Mouse (Mus musculus) spleen, embryonic (tissue): ENCODE data around the gene Tmem253.
"Not testable (repeated sequence)": the region's sequence is repeated elsewhere in the genome, so short reads cannot be mapped to it uniquely, and the experiment has no call there.

Source experiments
- CTCF ChIA-PET: fragments of 350-600 bp; sonication (Branson Sonifier 250); formaldehyde crosslinking; loops from one replicate; lab custom pipeline; 2022; lab: Charles Lee

The Tmem253 gene

GRCm38 (mm10) chr14:52020486-52021137, 5.2 kb downstream of the Tmem253 start, which contains the start of gene Zfp219:
Gene Zfp219 (minus strand): TSS chr14:52020733.
- CTCF ChIA-PET, result interaction anchor here (1.6 kb wide), 1 partner anchor 137 kb away, joined by 4 read pairs; no protein-coding TSS in a partner anchor

- CTCF ChIA-PET, result no interaction called here
These were observed 5.7 kb downstream of the Tmem253 start for GRCm38 (mm10) chr14:52021138-52021529.

DNA sequence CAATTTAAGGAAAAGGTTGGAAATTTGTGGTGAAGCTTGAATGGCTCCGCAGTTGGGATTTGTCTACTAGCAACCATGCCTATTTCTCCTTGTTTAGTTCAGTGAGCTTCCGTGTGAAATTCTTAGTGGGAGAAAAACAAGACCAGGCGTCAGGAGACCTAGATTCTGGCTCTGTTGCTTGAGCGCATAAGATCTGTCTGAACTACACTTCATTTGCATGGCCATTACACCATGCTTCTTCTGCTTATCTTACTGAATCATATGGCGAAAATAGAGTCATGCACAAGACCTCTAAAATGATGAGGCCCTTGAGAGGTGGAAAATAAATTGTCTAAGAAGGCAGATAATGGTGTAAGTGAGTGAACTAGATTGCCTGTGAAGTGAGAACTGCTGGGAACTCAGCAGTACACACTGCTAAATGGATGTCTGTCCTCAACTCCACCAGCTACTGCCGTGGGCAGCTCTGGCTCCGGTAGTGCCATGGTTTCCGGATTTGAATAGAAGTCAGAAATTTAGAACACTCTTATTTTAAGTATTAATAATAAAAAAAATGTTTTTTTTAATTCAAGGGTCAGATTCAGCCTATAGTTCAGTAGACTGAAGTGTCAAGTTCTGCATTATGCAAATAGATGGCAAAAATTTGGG, 6.2 kb downstream of the Tmem253 start:
- CTCF ChIA-PET, result interaction anchor here (0.9 kb wide), 1 partner anchor 13 kb away, joined by 3 read pairs; no protein-coding TSS in a partner anchor

GRCm38 (mm10) chr14:52022244-52022708, 6.8 kb downstream of the Tmem253 start:
- CTCF ChIA-PET, result interaction anchor here (0.9 kb wide), 1 partner anchor 13 kb away, joined by 3 read pairs; no protein-coding TSS in a partner anchor

GRCm38 (mm10) chr14:52022709-52023459, 7.4 kb downstream of the Tmem253 start:
- CTCF ChIA-PET, result interaction anchor here (0.6 to 0.9 kb wide), 2 partner anchors 14 to 76 kb away, joined by 3 read pairs; no protein-coding TSS in a partner anchor

GRCm38 (mm10) chr14:52024133-52024532, 8.7 kb downstream of the Tmem253 start:
- CTCF ChIA-PET, result no interaction called here

- CTCF ChIA-PET, result interaction anchor here (1.2 kb wide), 1 partner anchor 13 kb away, joined by 3 read pairs; no protein-coding TSS in a partner anchor
These were observed 10.9 kb downstream of the Tmem253 start for GRCm38 (mm10) chr14:52026342-52026741.

DNA sequence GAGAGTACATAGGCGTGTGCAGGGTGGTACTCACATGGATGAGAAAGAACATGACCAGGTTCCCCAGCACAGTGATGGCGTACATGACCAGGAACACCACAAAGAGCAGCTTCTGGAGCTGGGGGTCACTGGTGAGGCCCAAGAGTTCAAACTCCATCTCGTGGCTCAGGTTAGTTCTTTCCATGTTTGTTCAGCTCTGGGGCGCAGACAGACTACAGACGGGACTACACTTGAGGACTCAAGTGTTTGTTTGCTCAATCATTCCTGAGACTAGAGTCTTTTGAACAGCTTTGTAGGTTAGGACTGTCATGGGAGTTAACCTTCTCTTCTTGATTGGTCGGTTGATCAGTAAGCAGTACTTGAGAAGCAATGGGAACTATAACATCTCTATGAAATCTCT, 20.5 kb downstream of the Tmem253 start:
- CTCF ChIA-PET, result no interaction called here

- CTCF ChIA-PET, result interaction anchor here (0.6 kb wide), 1 partner anchor 13 kb away, joined by 3 read pairs; no protein-coding TSS in a partner anchor
These were observed 23.9 kb downstream of the Tmem253 start for GRCm38 (mm10) chr14:52039332-52039731.

DNA sequence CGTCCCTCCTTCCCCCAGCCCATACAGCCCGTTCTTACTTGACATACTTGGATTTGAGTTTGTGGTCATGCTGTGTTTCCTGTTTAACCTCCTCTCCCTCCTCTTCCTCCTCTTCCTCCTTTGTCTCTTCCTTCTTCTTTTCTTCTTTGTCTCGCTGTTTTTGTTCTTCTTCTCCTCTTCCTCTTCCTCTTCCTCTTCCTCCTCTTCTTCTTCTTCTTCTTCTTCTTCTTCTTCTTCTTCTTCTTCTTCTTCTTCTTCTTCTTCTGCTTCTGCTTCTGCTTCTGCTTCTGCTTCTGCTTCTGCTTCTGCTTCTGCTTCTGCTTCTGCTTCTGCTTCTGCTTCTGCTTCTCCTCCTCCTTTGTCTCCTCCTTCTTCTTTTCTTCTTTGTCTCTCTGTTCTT, 26.9 kb downstream of the Tmem253 start, which contains the start of gene Olfr221:
TSS of gene Olfr221 (minus strand) at position 101 of the 400 bp plus-strand sequence.
- CTCF ChIA-PET, result not testable (repeated sequence)

DNA sequence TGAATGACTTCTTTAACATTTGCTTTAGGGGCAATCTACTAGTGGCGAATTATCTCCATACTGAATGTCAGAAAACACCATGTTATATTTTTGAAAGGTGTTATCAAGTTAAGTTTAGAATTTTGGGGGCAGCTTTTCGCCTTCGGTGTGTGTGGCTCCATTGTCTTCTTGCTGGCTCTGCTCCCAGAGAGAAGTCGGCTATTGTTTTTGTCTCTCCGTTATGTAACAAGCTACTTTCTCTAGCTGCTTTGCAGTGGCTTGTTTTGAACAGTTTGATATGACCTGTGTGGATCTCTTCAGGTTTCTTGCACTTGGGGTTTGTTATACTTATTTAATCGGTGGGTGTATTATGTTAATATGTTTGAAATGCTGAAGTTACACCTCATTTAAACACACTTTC, 28.0 kb downstream of the Tmem253 start:
- CTCF ChIA-PET, result no interaction called here

GRCm38 (mm10) chr14:52044901-52045678, 29.6 kb downstream of the Tmem253 start:
- CTCF ChIA-PET, result no interaction called here

GRCm38 (mm10) chr14:52045966-52046565, 30.6 kb downstream of the Tmem253 start:
- CTCF ChIA-PET, result no interaction called here

- CTCF ChIA-PET, result not testable (repeated sequence)
These were observed 37.3 kb downstream of the Tmem253 start for GRCm38 (mm10) chr14:52052720-52053119.

- CTCF ChIA-PET, result no interaction called here
These were observed 44.5 kb downstream of the Tmem253 start for GRCm38 (mm10) chr14:52059982-52060381.

GRCm38 (mm10) chr14:52060800-52061199, 45.3 kb downstream of the Tmem253 start:
- CTCF ChIA-PET, result no interaction called here

DNA sequence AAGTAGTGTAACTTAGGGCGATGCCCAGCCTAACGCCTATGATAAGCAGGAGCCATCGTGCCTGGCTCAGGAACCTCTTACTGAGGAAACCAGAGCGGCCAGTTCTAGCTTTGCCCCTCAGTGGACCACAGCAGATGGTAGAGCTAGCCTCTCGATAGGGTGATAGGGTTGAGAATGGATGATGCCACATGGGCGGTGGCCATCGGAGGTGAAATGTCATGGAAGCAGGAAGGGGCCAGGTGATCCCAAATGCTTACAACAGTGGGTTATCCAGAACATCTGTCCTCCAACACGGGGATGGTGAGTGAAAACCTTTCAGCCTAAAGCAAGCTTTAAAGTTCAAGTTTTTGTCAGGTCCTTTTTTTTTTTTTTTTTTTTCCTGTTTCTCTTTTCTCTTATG, 46.3 kb downstream of the Tmem253 start:
- CTCF ChIA-PET, result no interaction called here

DNA sequence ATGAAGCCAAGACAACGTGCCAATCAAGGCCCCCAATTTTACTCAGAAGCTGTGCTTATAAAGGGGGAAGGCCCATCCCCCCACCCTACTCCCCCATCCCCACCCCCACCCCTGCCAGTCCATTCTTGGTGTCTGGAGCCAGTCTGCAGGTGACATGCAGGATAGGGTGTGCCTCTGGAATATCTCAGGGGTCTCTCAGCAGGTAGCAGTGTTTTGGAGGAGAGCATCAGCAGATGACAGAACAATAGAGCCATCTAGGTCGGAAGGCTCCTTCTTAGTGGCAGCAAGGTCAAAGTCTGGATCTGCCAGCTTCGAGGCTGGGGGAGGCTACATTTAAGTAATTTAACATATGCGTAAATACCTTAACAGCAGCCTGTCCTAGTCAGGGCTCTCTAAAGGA, 50.7 kb downstream of the Tmem253 start:
- CTCF ChIA-PET, result no interaction called here
